Mouse (Mus musculus) stomach, embryonic 15.5 days (tissue): ENCODE results near the gene Olfr61. TPM values are rescaled to one million over a fixed set of nuclear protein-coding genes. Genes with fewer than 3 reads are reported as not detected.
A peak's percentile ranks its signal among the peaks of the same experiment; 100 is the strongest.
"Not testable (repeated sequence)": the region's sequence is repeated elsewhere in the genome, so short reads cannot be mapped to it uniquely, and the experiment has no call there.

Experiments used
- ATAC-seq: fragments of 200-750 bp; cut with Nextera tagmentation; 2 replicates; pipeline ENCODE4 v1.8.0; 2017; ENCODE audit warnings: low read depth, moderate number of reproducible peaks, moderate TSS enrichment; ENCODE audit not compliant: insufficient read depth, low FRiP score
- H3K27ac ChIP-seq: fragments of 300-500 bp; sonication (generic); 2 replicates; pipeline ENCODE4 v1.5.1; 2015; ENCODE audit warnings: mild to moderate bottlenecking, inconsistent platforms
- H3K27me3 ChIP-seq: fragments of 300-500 bp; sonication (generic); replicated peaks from 2 replicates; pipeline ENCODE4 v1.6.1; 2015; ENCODE audit warnings: inconsistent platforms
- H3K36me3 ChIP-seq: fragments of 300-500 bp; sonication (generic); 2 replicates; pipeline ENCODE4 v1.6.1; 2015; ENCODE audit warnings: inconsistent platforms
- H3K4me1 ChIP-seq: fragments of 300-500 bp; sonication (generic); 2 replicates; pipeline ENCODE4 v1.6.1; 2015; ENCODE audit warnings: inconsistent platforms
- H3K4me2 ChIP-seq: fragments of 300-500 bp; sonication (generic); 2 replicates; pipeline ENCODE4 v1.6.1; 2015; ENCODE audit warnings: mild to moderate bottlenecking, inconsistent platforms
- H3K4me3 ChIP-seq: fragments of 300-500 bp; sonication (generic); replicated peaks from 2 replicates; pipeline ENCODE4 v1.5.1; 2015; ENCODE audit warnings: inconsistent platforms
- H3K9ac ChIP-seq: fragments of 300-500 bp; sonication (generic); 2 replicates; pipeline ENCODE4 v1.6.1; 2015; ENCODE audit warnings: inconsistent platforms
- H3K9me3 ChIP-seq: fragments of 300-500 bp; sonication (generic); 2 replicates; pipeline ENCODE4 v1.6.1; 2016; ENCODE audit warnings: inconsistent platforms
- WGBS: fragments of 180-500 bp; shearing (Covaris S2); methylation state at CpG from one replicate; pipeline ENCODE4 v1.1.7; 2015; 5-methylcytosine and 5-hydroxymethylcytosine counted together
- polyA plus RNA-seq: library from polyadenylated mRNA; unstranded; fragments of >200 nt; fragmentation: Nextera tagmentation; extraction: Ambion mirVana; gene quantifications from 2 replicates; pipeline ENCODE4 v1.2.1, GENCODE M21; 2015

Gene Olfr61
- polyA plus RNA-seq: not detected in 2 replicates

GRCm38 (mm10) chr7:140628670-140629069, at the start of gene Olfr61:
Olfr61 (plus strand) TSS chr7:140628970.
- H3K4me1 ChIP-seq, H3K4me3 ChIP-seq, H3K27me3 ChIP-seq, H3K36me3 ChIP-seq, H3K9ac ChIP-seq, H3K27ac ChIP-seq, H3K4me2 ChIP-seq, H3K9me3 ChIP-seq, ATAC-seq: not testable (repeated sequence)
- WGBS: 78% methylated on average over 3 of the region's 3 CpGs

- not testable (repeated sequence) for H3K4me3 ChIP-seq, H3K27ac ChIP-seq, H3K36me3 ChIP-seq, H3K9ac ChIP-seq, H3K27me3 ChIP-seq, H3K4me1 ChIP-seq, H3K9me3 ChIP-seq, H3K4me2 ChIP-seq, ATAC-seq
- 72% methylated on average over 2 of the region's 2 CpGs for WGBS
Measured at GRCm38 (mm10) chr7:140600969-140601368, 27.8 kb upstream of the Olfr61 start, which contains the start of gene Olfr46. Olfr46 (plus strand) TSS chr7:140601269.

DNA sequence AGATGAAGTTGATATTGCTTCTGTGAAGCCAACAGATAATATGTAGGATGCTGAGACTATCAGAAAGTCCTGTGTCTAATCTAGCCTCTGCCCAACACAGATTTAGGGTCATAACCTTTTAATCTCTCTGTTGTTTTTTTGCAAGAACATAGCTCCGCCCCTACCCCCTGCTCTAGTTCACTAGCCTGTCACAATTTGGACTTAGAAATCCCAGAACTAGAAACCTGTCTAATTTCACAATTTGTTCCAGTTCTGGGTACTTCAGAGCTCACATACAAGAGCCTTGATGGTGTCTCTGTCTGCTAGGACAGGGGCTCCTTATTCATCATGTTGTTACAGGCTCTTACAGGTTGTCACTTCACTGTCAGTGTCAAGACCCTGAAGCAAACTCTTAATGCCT, 1.8 kb downstream of the Olfr61 start:
- ATAC-seq: no peak
- Histone ChIP-seq H3K27ac (no peak overlapping the region), H3K9ac (no peak overlapping the region), H3K4me2 (no peak overlapping the region), H3K4me1 (no peaks in the 10 kb centered on the region), H3K36me3 (no peaks in the 10 kb centered on the region), H3K4me3 (no peak overlapping the region), H3K9me3 (no peaks in the 10 kb centered on the region), H3K27me3 (no peaks in the 10 kb centered on the region)
- 72% methylated on average over 1 of the region's 1 CpGs for WGBS

DNA sequence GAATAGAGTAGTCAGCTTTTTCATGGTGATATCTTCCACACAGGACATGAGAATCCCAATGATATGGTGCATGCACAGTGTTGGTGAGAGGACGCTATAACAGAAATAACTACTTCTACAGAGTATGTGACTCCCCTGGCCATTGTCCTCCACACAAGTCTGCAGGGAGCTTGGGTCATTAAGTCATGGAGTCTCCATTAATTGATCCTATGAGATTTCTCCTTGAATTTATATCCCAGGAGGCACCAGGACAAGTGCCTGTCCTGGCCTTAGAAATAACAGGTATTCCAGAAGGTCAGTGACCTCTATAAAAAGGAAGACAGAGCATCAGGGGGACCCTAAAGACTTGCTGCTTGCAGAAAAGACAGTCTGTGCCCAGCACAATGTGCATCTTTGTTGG, 17.4 kb downstream of the Olfr61 start, which contains the start of gene Olfr53:
Olfr53 (plus strand) TSS at position 301 of the 400 bp plus-strand sequence.
- Histone ChIP-seq H3K36me3 (no peaks in the 10 kb centered on the region), H3K9me3 (no peaks in the 10 kb centered on the region), H3K27ac (no peak within 1 kb of the TSS), H3K4me2 (no peak within 1 kb of the TSS), H3K4me1 (no peaks in the 10 kb centered on the region), H3K9ac (no peak within 1 kb of the TSS), H3K27me3 (no peaks in the 10 kb centered on the region), H3K4me3 (no peak within 1 kb of the TSS)
- ATAC-seq: no peak
- 76% methylated on average over 1 of the region's 1 CpGs for WGBS

DNA sequence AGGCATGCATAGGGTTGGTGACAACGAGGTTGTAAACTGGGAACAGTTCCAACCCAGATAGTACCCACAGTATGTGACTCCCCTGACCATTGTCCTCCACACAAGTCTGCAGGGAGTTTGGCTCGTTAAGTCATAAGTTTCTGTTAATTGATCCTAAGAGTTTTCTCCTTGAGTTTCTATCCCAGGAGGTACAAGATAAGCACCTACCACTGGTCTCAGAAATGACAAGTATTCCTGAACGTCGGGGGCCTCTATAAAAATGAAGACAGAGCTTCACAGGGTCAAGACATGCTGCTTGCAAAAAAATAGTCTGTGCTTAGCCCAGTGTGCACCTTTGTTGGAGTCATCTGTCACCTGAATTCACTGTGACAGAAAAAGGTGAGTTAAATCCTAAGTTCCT, 30.9 kb downstream of the Olfr61 start, which contains the start of gene Olfr539:
Olfr539 (plus strand) TSS at position 301 of the 400 bp plus-strand sequence.
- 74% methylated on average over 4 of the region's 4 CpGs for WGBS

DNA sequence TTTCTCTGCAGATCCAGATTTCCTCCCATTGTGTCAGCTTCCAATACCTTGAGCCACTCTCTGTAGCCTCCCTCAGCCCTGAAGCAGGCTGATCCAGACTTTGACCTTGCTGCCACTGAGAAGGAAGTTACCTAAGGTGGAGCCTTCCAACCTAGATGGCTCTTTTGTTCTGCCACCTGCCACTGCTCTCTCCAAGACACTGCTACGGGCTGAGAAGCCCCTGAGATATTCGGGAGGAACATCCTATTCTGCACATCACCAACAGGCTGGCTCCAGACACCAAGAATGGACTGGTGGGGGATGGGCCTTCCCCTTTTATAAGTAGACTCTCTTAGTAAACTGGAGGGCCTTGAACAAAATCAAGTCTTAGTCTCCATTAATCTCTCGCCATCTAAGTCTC, 41.9 kb downstream of the Olfr61 start:
- H3K9me3 ChIP-seq, H3K27me3 ChIP-seq, ATAC-seq, H3K4me3 ChIP-seq, H3K4me2 ChIP-seq, H3K36me3 ChIP-seq, H3K4me1 ChIP-seq, H3K27ac ChIP-seq, H3K9ac ChIP-seq: not testable (repeated sequence)
- WGBS: 80% methylated on average over 3 of the region's 3 CpGs

More for the DNA sequence above, 30.9 kb downstream of the Olfr61 start, which contains the start of gene Olfr539:
- no peaks in the 10 kb centered on the region for H3K27me3 ChIP-seq
- H3K4me1 ChIP-seq: no peaks in the 10 kb centered on the region
- no peak within 1 kb of the TSS for H3K27ac ChIP-seq
- no peaks in the 10 kb centered on the region for H3K9me3 ChIP-seq
- H3K9ac ChIP-seq: no peak within 1 kb of the TSS
- no peaks in the 10 kb centered on the region for H3K36me3 ChIP-seq
- no peak within 1 kb of the TSS for H3K4me2 ChIP-seq
- no peak for ATAC-seq
- no peak within 1 kb of the TSS for H3K4me3 ChIP-seq

DNA sequence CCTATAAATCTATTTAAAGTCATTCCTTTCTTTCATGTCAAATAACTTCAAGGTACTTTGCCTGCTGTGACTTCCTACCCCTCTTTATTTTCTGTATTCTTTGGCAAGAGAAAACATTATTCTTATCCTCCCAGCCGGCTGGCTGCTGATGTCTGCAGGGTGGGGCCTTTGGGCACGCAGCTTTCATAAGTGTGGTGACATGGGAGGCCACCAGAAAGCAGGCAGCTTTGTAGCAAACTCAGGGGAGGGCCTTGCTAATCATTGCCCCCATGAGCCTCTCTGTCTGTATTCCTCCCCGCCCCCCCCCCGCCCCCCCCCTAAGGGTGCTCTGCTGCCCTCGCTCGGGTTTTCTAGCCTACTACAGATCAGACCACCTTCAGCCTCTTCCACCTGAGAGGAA, 47.1 kb downstream of the Olfr61 start:
- H3K9ac ChIP-seq: no peak overlapping the region
- no peaks in the 10 kb centered on the region for H3K36me3 ChIP-seq
- no peak overlapping the region for H3K4me3 ChIP-seq
- no peaks in the 10 kb centered on the region for H3K27me3 ChIP-seq
- H3K27ac ChIP-seq: no peak overlapping the region
- peak overlapping the region; percentile 29 for H3K4me2 ChIP-seq
- 3% methylated on average over 5 of the region's 6 CpGs for WGBS
- H3K9me3 ChIP-seq: no peaks in the 10 kb centered on the region
- no peak for ATAC-seq
- H3K4me1 ChIP-seq: no peaks in the 10 kb centered on the region

DNA sequence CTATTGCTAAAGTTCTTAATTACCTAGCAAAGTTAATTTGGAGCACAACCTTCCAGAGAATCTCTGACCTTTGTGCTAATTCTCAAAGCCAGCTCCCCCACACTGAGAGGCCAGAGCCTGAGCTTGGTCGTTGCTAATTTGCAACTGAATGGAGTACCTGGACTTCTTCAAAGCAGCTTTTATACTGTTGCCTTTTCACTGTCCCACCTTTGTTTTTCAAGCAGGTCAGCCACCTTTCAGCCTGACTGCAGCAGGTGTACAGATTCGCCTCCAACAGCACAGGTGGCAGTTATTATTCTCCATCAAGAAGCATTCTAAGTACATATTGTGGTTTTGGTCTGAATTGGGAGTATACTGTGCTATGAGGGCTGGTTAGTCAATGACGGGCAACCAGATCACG, 50.8 kb downstream of the Olfr61 start:
- WGBS: 75% methylated on average over 4 of the region's 4 CpGs
- not testable (repeated sequence) for H3K4me2 ChIP-seq, ATAC-seq, H3K27ac ChIP-seq, H3K36me3 ChIP-seq, H3K27me3 ChIP-seq, H3K9me3 ChIP-seq, H3K4me1 ChIP-seq, H3K4me3 ChIP-seq, H3K9ac ChIP-seq

DNA sequence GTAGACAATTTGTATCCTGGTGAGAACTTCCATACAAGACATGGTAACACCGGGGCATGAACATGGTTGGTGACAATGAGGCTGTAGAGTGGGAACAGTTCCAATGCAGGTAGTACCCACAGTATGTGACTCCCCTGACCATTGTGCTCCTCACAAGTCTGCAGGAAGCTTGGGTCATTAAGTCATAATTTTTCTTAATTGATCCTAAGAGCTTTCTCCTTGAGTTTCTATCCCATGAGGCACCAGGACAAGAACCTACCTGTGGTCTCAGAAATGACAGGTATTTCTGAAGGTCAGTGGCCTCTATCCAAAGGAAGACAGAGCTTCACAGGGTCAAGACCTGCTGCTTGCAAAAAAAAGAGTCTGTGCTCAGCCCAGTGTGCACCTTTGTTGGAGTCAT, 52.9 kb downstream of the Olfr61 start, which contains the start of gene Olfr45:
Olfr45 (plus strand) TSS at position 301 of the 400 bp plus-strand sequence.
- no peaks in the 10 kb centered on the region for H3K36me3 ChIP-seq
- no peaks in the 10 kb centered on the region for H3K9me3 ChIP-seq
- H3K27ac ChIP-seq: no peak within 1 kb of the TSS
- H3K4me3 ChIP-seq: no peak within 1 kb of the TSS
- no peak within 1 kb of the TSS for H3K9ac ChIP-seq
- 80% methylated on average over 1 of the region's 1 CpGs for WGBS
- no peaks in the 10 kb centered on the region for H3K27me3 ChIP-seq
- no peaks in the 10 kb centered on the region for H3K4me1 ChIP-seq
- no peak for ATAC-seq
- no peak within 1 kb of the TSS for H3K4me2 ChIP-seq

Other genes with a start within 250 kb of the Olfr61 start
- gene Olfr531, start 226.1 kb upstream of the Olfr61 start, polyA plus RNA-seq: not detected in 2 replicates
- gene Olfr532, start 207.3 kb upstream of the Olfr61 start, polyA plus RNA-seq: not detected in 2 replicates
- gene Olfr533, start 165.6 kb upstream of the Olfr61 start, polyA plus RNA-seq: not detected in 2 replicates
- not detected in 2 replicates for gene Olfr535, start 144.8 kb upstream of the Olfr61 start, polyA plus RNA-seq
- not detected in 2 replicates for gene Olfr536, start 121.6 kb upstream of the Olfr61 start, polyA plus RNA-seq
- not detected in 2 replicates for gene Olfr538, start 61.1 kb upstream of the Olfr61 start, polyA plus RNA-seq
- gene Olfr46, start 27.7 kb upstream of the Olfr61 start, polyA plus RNA-seq: not detected in 2 replicates
- not detected in 2 replicates for gene Olfr53, start 17.5 kb downstream of the Olfr61 start, polyA plus RNA-seq
- 0.01 TPM in 2 replicates for gene Olfr539, start 31.0 kb downstream of the Olfr61 start, polyA plus RNA-seq
- not detected in 2 replicates for gene Olfr45, start 53.0 kb downstream of the Olfr61 start, polyA plus RNA-seq
- not detected in 2 replicates for gene Olfr541, start 68.3 kb downstream of the Olfr61 start, polyA plus RNA-seq
- 0.18 TPM in 1 of 2 replicates, not detected in the other for gene Cyp2e1, start 134.8 kb downstream of the Olfr61 start, polyA plus RNA-seq
- 0.23 and 0.30 TPM in 2 replicates for gene Syce1, start 158.9 kb downstream of the Olfr61 start, polyA plus RNA-seq
- 1.5 and 1.7 TPM in 2 replicates for gene Zfp941, start 193.2 kb downstream of the Olfr61 start, polyA plus RNA-seq
- gene Urah, start 206.0 kb downstream of the Olfr61 start, polyA plus RNA-seq: 13.9 and 23.4 TPM in 2 replicates
- gene Scgb1c1, start 216.6 kb downstream of the Olfr61 start, polyA plus RNA-seq: not detected in 2 replicates
- gene Odf3, start 218.8 kb downstream of the Olfr61 start, polyA plus RNA-seq: 0.17 TPM in 1 of 2 replicates, not detected in the other
- gene Gm45785, start 227.4 kb downstream of the Olfr61 start, polyA plus RNA-seq: not detected in 2 replicates
- gene Ric8a, start 228.0 kb downstream of the Olfr61 start, polyA plus RNA-seq: 58.0 and 62.8 TPM in 2 replicates
- gene Bet1l, start 228.6 kb downstream of the Olfr61 start, polyA plus RNA-seq: 44.7 and 50.1 TPM in 2 replicates